Mouse (Mus musculus) midbrain, embryonic 10.5 days (tissue): ENCODE results near the gene Lcn5. TPM values are rescaled to one million over a fixed set of nuclear protein-coding genes. Genes with fewer than 3 reads are reported as not detected.

ENCODE experiments used
- DNase-seq: peaks from one replicate; pipeline ENCODE4 v3.0.0-alpha.2; 2017; ENCODE audit warnings: low spot score
- H3K27ac ChIP-seq: fragments of 300-500 bp; sonication (generic); replicated peaks from 2 replicates; pipeline ENCODE4 v1.5.1; 2016; ENCODE audit warnings: mild to moderate bottlenecking
- H3K27me3 ChIP-seq: fragments of 300-500 bp; sonication (generic); 2 replicates; pipeline ENCODE4 v1.6.1; 2016; ENCODE audit warnings: low read depth, mild to moderate bottlenecking; ENCODE audit not compliant: poor library complexity, severe bottlenecking
- H3K36me3 ChIP-seq: fragments of 300-500 bp; sonication (generic); 2 replicates; pipeline ENCODE4 v1.6.1; 2016; ENCODE audit warnings: mild to moderate bottlenecking, moderate library complexity
- H3K4me1 ChIP-seq: fragments of 300-500 bp; sonication (generic); 2 replicates; pipeline ENCODE4 v1.6.1; 2016
- H3K4me3 ChIP-seq: fragments of 300-500 bp; sonication (generic); 2 replicates; pipeline ENCODE4 v1.5.1; 2016; ENCODE audit warnings: mild to moderate bottlenecking, moderate library complexity
- H3K9me3 ChIP-seq: fragments of 300-500 bp; sonication (generic); replicated peaks from 2 replicates; pipeline ENCODE4 v1.6.1; 2016; ENCODE audit warnings: mild to moderate bottlenecking
- WGBS: fragments of 180-500 bp; shearing (Covaris S2); methylation state at CpG from one replicate; pipeline ENCODE4 v1.1.7; 2016; 5-methylcytosine and 5-hydroxymethylcytosine counted together
- polyA plus RNA-seq: library from polyadenylated mRNA; unstranded; fragments of >200 nt; fragmentation: Nextera tagmentation; extraction: Ambion mirVana; gene quantifications from 2 replicates; pipeline ENCODE4 v1.2.1, GENCODE M21; 2016

The Lcn5 gene
- not detected in 2 replicates for polyA plus RNA-seq

- no peaks in the 10 kb centered on the region for H3K4me1 ChIP-seq
Measured at GRCm38 (mm10) chr2:25657652-25658051, at the start of gene Lcn5. Gene Lcn5 (plus strand): TSS chr2:25657952.

GRCm38 (mm10) chr2:25608671-25609070 lies 49.1 kb upstream of the Lcn5 start:
- H3K4me3 ChIP-seq = peak overlapping the region; percentile 99
- no peak for DNase-seq
- peaks cover 50% of the 10 kb centered on the region for H3K27me3 ChIP-seq
- no peaks in the 10 kb centered on the region for H3K9me3 ChIP-seq
- 77% methylated on average over 10 of the region's 10 CpGs for WGBS
- H3K36me3 ChIP-seq = peaks cover 16% of the 10 kb centered on the region
- H3K27ac ChIP-seq = peak overlapping the region; percentile 96
- H3K4me1 ChIP-seq = peaks cover 26% of the 10 kb centered on the region

More at GRCm38 (mm10) chr2:25657652-25658051, at the start of gene Lcn5:
- H3K4me3 ChIP-seq = no peak within 1 kb of the TSS
- DNase-seq = no peak
- H3K27me3 ChIP-seq = no peaks in the 10 kb centered on the region
- H3K27ac ChIP-seq = no peak within 1 kb of the TSS
- no peaks in the 10 kb centered on the region for H3K9me3 ChIP-seq
- no peaks in the 10 kb centered on the region for H3K36me3 ChIP-seq

GRCm38 (mm10) chr2:25616398-25616797 lies 41.4 kb upstream of the Lcn5 start:
- Histone ChIP-seq H3K9me3 (no peaks in the 10 kb centered on the region), H3K4me1 (peaks cover 10% of the 10 kb centered on the region), H3K36me3 (no peaks in the 10 kb centered on the region), H3K27ac (no peak overlapping the region), H3K4me3 (no peak overlapping the region), H3K27me3 (peaks cover 93% of the 10 kb centered on the region)
- WGBS = 20% methylated on average over 22 of the region's 22 CpGs
- DNase-seq = no peak

- Histone ChIP-seq H3K4me1 (peaks cover 17% of the 10 kb centered on the region), H3K27me3 (peaks cover 83% of the 10 kb centered on the region), H3K4me3 (no peak within 1 kb of the TSS)
Measured at GRCm38 (mm10) chr2:25617578-25617977, 40.2 kb upstream of the Lcn5 start, which contains the start of gene Ccdc183. Gene Ccdc183 (minus strand): TSS chr2:25617678.

GRCm38 (mm10) chr2:25620386-25620785 lies 37.4 kb upstream of the Lcn5 start:
- peaks cover 60% of the 10 kb centered on the region for H3K27me3 ChIP-seq
- no peak for DNase-seq

More at GRCm38 (mm10) chr2:25617578-25617977, 40.2 kb upstream of the Lcn5 start, which contains the start of gene Ccdc183:
- Histone ChIP-seq H3K27ac (no peak within 1 kb of the TSS), H3K9me3 (no peaks in the 10 kb centered on the region), H3K36me3 (no peaks in the 10 kb centered on the region)
- 86% methylated on average over 3 of the region's 3 CpGs for WGBS
- DNase-seq = no peak

GRCm38 (mm10) chr2:25620852-25621228 lies 36.9 kb upstream of the Lcn5 start:
- no peak overlapping the region for H3K27ac ChIP-seq
- peak overlapping the region; percentile 60; the same call in 1 of the 2 replicates for H3K4me3 ChIP-seq
- H3K27me3 ChIP-seq = peaks cover 56% of the 10 kb centered on the region
- 91% methylated on average over 4 of the region's 4 CpGs for WGBS
- no peak for DNase-seq
- no peaks in the 10 kb centered on the region for H3K36me3 ChIP-seq
- H3K9me3 ChIP-seq = no peaks in the 10 kb centered on the region
- peaks cover 17% of the 10 kb centered on the region for H3K4me1 ChIP-seq

More at GRCm38 (mm10) chr2:25620386-25620785, 37.4 kb upstream of the Lcn5 start:
- peaks cover 17% of the 10 kb centered on the region for H3K4me1 ChIP-seq
- 81% methylated on average over 6 of the region's 6 CpGs for WGBS
- H3K27ac ChIP-seq = no peak overlapping the region
- no peaks in the 10 kb centered on the region for H3K36me3 ChIP-seq
- no peak overlapping the region for H3K4me3 ChIP-seq
- H3K9me3 ChIP-seq = no peaks in the 10 kb centered on the region

GRCm38 (mm10) chr2:25621229-25622200 lies 36.2 kb upstream of the Lcn5 start, which contains the start of gene Tmem141:
Gene Tmem141 (minus strand): TSS chr2:25622005.
- peaks cover 12% of the 10 kb centered on the region for H3K4me1 ChIP-seq
- H3K4me3 ChIP-seq = peak within 1 kb of the TSS; percentile 60
- H3K27ac ChIP-seq = peak within 1 kb of the TSS; percentile 79
- DNase-seq = peak; percentile 84
- H3K27me3 ChIP-seq = peaks cover 49% of the 10 kb centered on the region
- WGBS = 6% methylated on average over 34 of the region's 34 CpGs
- no peaks in the 10 kb centered on the region for H3K36me3 ChIP-seq
- no peaks in the 10 kb centered on the region for H3K9me3 ChIP-seq

GRCm38 (mm10) chr2:25625986-25626385 lies 31.8 kb upstream of the Lcn5 start:
- WGBS = 84% methylated on average over 5 of the region's 5 CpGs
- Histone ChIP-seq H3K36me3 (no peaks in the 10 kb centered on the region), H3K4me3 (no peak overlapping the region), H3K4me1 (peaks cover 14% of the 10 kb centered on the region), H3K27ac (no peak overlapping the region), H3K9me3 (no peaks in the 10 kb centered on the region), H3K27me3 (0 out of 2 replicates have a peak, but pooled peaks cover 10% of the 10 kb centered on the region)
- DNase-seq = no peak

GRCm38 (mm10) chr2:25627811-25628210 lies 29.9 kb upstream of the Lcn5 start, which contains the start of gene Fcna:
Gene Fcna (minus strand): TSS chr2:25628030.
- 83% methylated on average over 6 of the region's 6 CpGs for WGBS
- 0 out of 2 replicates have a peak, but pooled peaks cover 6% of the 10 kb centered on the region for H3K27me3 ChIP-seq
- H3K36me3 ChIP-seq = no peaks in the 10 kb centered on the region
- H3K9me3 ChIP-seq = no peaks in the 10 kb centered on the region
- peaks cover 4% of the 10 kb centered on the region for H3K4me1 ChIP-seq
- no peak for DNase-seq
- 0 out of 2 replicates have a peak within 1 kb of the TSS, but pooled peaks have one; percentile 13 for H3K27ac ChIP-seq
- H3K4me3 ChIP-seq = no peak within 1 kb of the TSS

GRCm38 (mm10) chr2:25628738-25629137 lies 29.0 kb upstream of the Lcn5 start:
- Histone ChIP-seq H3K27ac (0 out of 2 replicates have a peak overlapping the region, but pooled peaks have one; percentile 13), H3K4me3 (no peak overlapping the region), H3K9me3 (no peaks in the 10 kb centered on the region), H3K27me3 (0 out of 2 replicates have a peak, but pooled peaks cover 4% of the 10 kb centered on the region), H3K36me3 (no peaks in the 10 kb centered on the region), H3K4me1 (peaks cover 4% of the 10 kb centered on the region)
- DNase-seq = no peak
- WGBS = 48% methylated on average over 4 of the region's 4 CpGs

GRCm38 (mm10) chr2:25633616-25634015 lies 24.1 kb upstream of the Lcn5 start:
- 81% methylated on average over 3 of the region's 3 CpGs for WGBS

GRCm38 (mm10) chr2:25634046-25634445 lies 23.7 kb upstream of the Lcn5 start:
- 45% methylated on average over 1 of the region's 1 CpGs for WGBS
- DNase-seq = no peak
- no peaks in the 10 kb centered on the region for H3K36me3 ChIP-seq
- H3K27me3 ChIP-seq = no peaks in the 10 kb centered on the region
- no peaks in the 10 kb centered on the region for H3K4me1 ChIP-seq
- no peaks in the 10 kb centered on the region for H3K9me3 ChIP-seq
- H3K4me3 ChIP-seq = no peak overlapping the region
- no peak overlapping the region for H3K27ac ChIP-seq

More at GRCm38 (mm10) chr2:25633616-25634015, 24.1 kb upstream of the Lcn5 start:
- no peaks in the 10 kb centered on the region for H3K9me3 ChIP-seq
- peaks cover 3% of the 10 kb centered on the region for H3K4me1 ChIP-seq
- no peaks in the 10 kb centered on the region for H3K36me3 ChIP-seq
- H3K4me3 ChIP-seq = no peak overlapping the region
- no peaks in the 10 kb centered on the region for H3K27me3 ChIP-seq
- DNase-seq = no peak
- no peak overlapping the region for H3K27ac ChIP-seq
